Mouse (Mus musculus) CH12.LX (cell line): ENCODE measurements around the gene Ciao2a. TPM values are rescaled to one million over a fixed set of nuclear protein-coding genes. Genes with fewer than 3 reads are reported as not detected.

ENCODE experiments used
- DNase-seq: peaks from one replicate; pipeline ENCODE4 v3.0.0-alpha.2; 2013; ENCODE audit errors: extremely low read depth
- H3K27ac ChIP-seq: 2 replicates; pipeline ENCODE4 v1.5.1; 2012; ENCODE audit warnings: low read depth, mild to moderate bottlenecking, control low read depth, moderate library complexity; ENCODE audit not compliant: insufficient read depth
- H3K27me3 ChIP-seq: replicated peaks from 2 replicates; pipeline ENCODE3; 2012; ENCODE audit warnings: inconsistent platforms
- H3K36me3 ChIP-seq, 2 experiments: replicated peaks in 1 of 2; 2 replicates each; pipeline versions ENCODE3 to v1.6.1; 2012; ENCODE audit warnings: inconsistent platforms in 1 of 2, low read length in 1 of 2, mild to moderate bottlenecking in 1 of 2, mixed read lengths in 1 of 2, moderate library complexity in 1 of 2; ENCODE audit not compliant: control insufficient read depth in 1 of 2, insufficient read depth in 1 of 2
- H3K4me1 ChIP-seq, 2 experiments: 2 replicates each; pipeline ENCODE4 v1.6.1; 2012; ENCODE audit warnings: inconsistent platforms in 1 of 2, moderate library complexity in 1 of 2; ENCODE audit not compliant: insufficient read depth in 2 of 2, control insufficient read depth in 1 of 2
- H3K4me2 ChIP-seq: 2 replicates; pipeline ENCODE4 v1.6.1; 2012; ENCODE audit warnings: low read depth, mild to moderate bottlenecking, control low read depth; ENCODE audit not compliant: poor library complexity, insufficient read depth, severe bottlenecking
- H3K4me3 ChIP-seq, 3 experiments: fragments of 150-350 bp in 1 of 3; sonication (generic) in 1 of 3; replicated peaks in 1 of 3; 2 replicates each; pipeline versions ENCODE3 to v1.5.1; 2011 to 2012; ENCODE audit warnings: low read depth in 2 of 3, low read length in 2 of 3, mild to moderate bottlenecking in 2 of 3, moderate library complexity in 2 of 3, control low read depth in 1 of 3, improper control_type of control experiment in 1 of 3, inconsistent platforms in 1 of 3, mixed read lengths in 1 of 3; ENCODE audit not compliant: poor library complexity in 1 of 3
- H3K79me2 ChIP-seq: replicated peaks from 2 replicates; pipeline ENCODE4 v1.6.1; 2012; ENCODE audit warnings: mild to moderate bottlenecking, moderate library complexity; ENCODE audit not compliant: control insufficient read depth, poor library complexity, insufficient read depth, severe bottlenecking; ENCODE audit errors: extremely low read depth
- H3K9ac ChIP-seq: 2 replicates; pipeline ENCODE4 v1.6.1; 2012; ENCODE audit warnings: low read depth, mild to moderate bottlenecking, control low read depth, moderate library complexity; ENCODE audit not compliant: insufficient read depth
- H3K9me3 ChIP-seq: replicated peaks from 2 replicates; pipeline ENCODE3; 2012; ENCODE audit warnings: low read length, inconsistent platforms, mixed read lengths
- BHLHE40 ChIP-seq: IDR thresholded peaks from 2 replicates; pipeline ENCODE4 v1.6.1; 2011; ENCODE audit warnings: mild to moderate bottlenecking, low read depth, low read length, improper control_type of control experiment
- CHD2 ChIP-seq: IDR thresholded peaks from 2 replicates; pipeline ENCODE4 v1.6.1; 2011; ENCODE audit warnings: low read length, improper control_type of control experiment
- CTCF ChIP-seq, 2 experiments: IDR thresholded peaks in 1 of 2; conservative IDR thresholded peaks in 1 of 2; 2 replicates each; pipeline ENCODE4 v1.5.1; 2011 to 2012; ENCODE audit warnings: low read depth in 2 of 2, low read length in 2 of 2, improper control_type of control experiment in 1 of 2, inconsistent platforms in 1 of 2, mild to moderate bottlenecking in 1 of 2, moderate library complexity in 1 of 2
- ETS1 ChIP-seq: conservative IDR thresholded peaks from 2 replicates; pipeline ENCODE4 v1.6.1; 2012; ENCODE audit warnings: low read depth, mild to moderate bottlenecking, inconsistent platforms, low read length, improper control_type of control experiment, moderate library complexity
- GABPA ChIP-seq: IDR thresholded peaks from 2 replicates; pipeline ENCODE4 v1.6.1; 2012; ENCODE audit warnings: low read depth, low read length, improper control_type of control experiment, inconsistent platforms; ENCODE audit not compliant: insufficient replicate concordance
- JUN ChIP-seq: IDR thresholded peaks from 2 replicates; pipeline ENCODE4 v1.6.1; 2011; ENCODE audit warnings: low read depth, mild to moderate bottlenecking, low read length, improper control_type of control experiment, moderate library complexity; ENCODE audit not compliant: insufficient read depth
- KAT2A ChIP-seq: IDR thresholded peaks from 2 replicates; pipeline ENCODE4 v1.6.1; 2012; ENCODE audit warnings: low read length, improper control_type of control experiment, inconsistent platforms; ENCODE audit not compliant: insufficient replicate concordance
- MAX ChIP-seq: IDR thresholded peaks from 2 replicates; pipeline ENCODE4 v1.6.1; 2011; ENCODE audit warnings: low read length, improper control_type of control experiment
- MYC ChIP-seq: IDR thresholded peaks from 2 replicates; pipeline ENCODE4 v1.6.1; 2011; ENCODE audit warnings: low read depth, mild to moderate bottlenecking, improper control_type of control experiment, low read length
- NELFE ChIP-seq: IDR thresholded peaks from 2 replicates; pipeline ENCODE4 v1.6.1; 2011; ENCODE audit warnings: low read depth, low read length, improper control_type of control experiment
- POLR2AphosphoS2 ChIP-seq: IDR thresholded peaks from 2 replicates; pipeline ENCODE4 v1.6.1; 2011; ENCODE audit warnings: low read depth, low read length, improper control_type of control experiment
- SIN3A ChIP-seq: IDR thresholded peaks from 2 replicates; pipeline ENCODE4 v1.6.1; 2012; ENCODE audit warnings: low read length, improper control_type of control experiment, inconsistent platforms
- SMC3 ChIP-seq: IDR thresholded peaks from 2 replicates; pipeline ENCODE4 v1.6.1; 2011; ENCODE audit warnings: low read depth, low read length, improper control_type of control experiment
- TBP ChIP-seq: conservative IDR thresholded peaks from 2 replicates; pipeline ENCODE4 v1.6.1; 2011; ENCODE audit warnings: low read depth, low read length, improper control_type of control experiment
- TCF12 ChIP-seq: IDR thresholded peaks from 2 replicates; pipeline ENCODE4 v1.6.1; 2014; ENCODE audit warnings: low read depth, mild to moderate bottlenecking, inconsistent platforms, low read length, improper control_type of control experiment
- USF1 ChIP-seq: IDR thresholded peaks from 2 replicates; pipeline ENCODE4 v1.6.1; 2014; ENCODE audit warnings: low read depth, mild to moderate bottlenecking, inconsistent platforms, low read length, improper control_type of control experiment
- USF2 ChIP-seq: conservative IDR thresholded peaks from 2 replicates; pipeline ENCODE4 v1.6.1; 2011; ENCODE audit warnings: low read depth, low read length, improper control_type of control experiment
- ZMIZ1 ChIP-seq: IDR thresholded peaks from 2 replicates; pipeline ENCODE4 v1.6.1; 2012; ENCODE audit warnings: low read depth, mild to moderate bottlenecking, inconsistent platforms, low read length, improper control_type of control experiment
- dilution Hi-C: fragments of 300-500 bp; cut with MboI; formaldehyde crosslinking; loops from 2 replicates; pipeline ENCODE4 v1.14.3; 2020; ENCODE audit warnings: low sequenced_read_pairs; ENCODE audit not compliant: extremely low pct_unique_long_range_greater_than_20kb, extremely low pct_ligation_motif_present
- in situ Hi-C: fragments of 300-500 bp; cut with MboI; formaldehyde crosslinking; loops from 3 replicates; pipeline ENCODE4 v1.14.3; 2019; ENCODE audit warnings: low sequenced_read_pairs, low pct_ligation_motif_present, low pct_unique_long_range_greater_than_20kb, mixed read lengths
- polyA plus RNA-seq: library from polyadenylated mRNA; unstranded; fragments of >175 nt; gene quantifications from 2 replicates; pipeline ENCODE4 v1.2.1, GENCODE M21; 2012; ENCODE audit warnings: low read depth; ENCODE audit not compliant: insufficient read length
- total RNA-seq, 2 experiments: library from RNA; depleted of rRNA; stranded (reverse); fragments of 300-350 nt in 1 of 2; fragments of >200 nt in 1 of 2; gene quantifications; 2 replicates each; pipeline ENCODE4 v1.2.3; 2012 to 2014

The Ciao2a gene
- total and polyA plus RNA-seq, 3 experiments = 144 to 359 (median 197) TPM

- TF ChIP-seq KAT2A = no peak
- no peak for TF ChIP-seq ZMIZ1
- TF ChIP-seq CTCF (conservative IDR thresholded peaks at IDR 0.05 in 1 of 2, IDR thresholded peaks at IDR 0.05 in 1 of 2; ENCODE audit: low read depth in 2 of 2, low read length in 2 of 2) = no peak
- TF ChIP-seq CHD2 = peak; percentile 60
- TF ChIP-seq POLR2AphosphoS2 = no peak
- TF ChIP-seq JUN = peak; percentile 92
- peak; percentile 38 for TF ChIP-seq BHLHE40
- TF ChIP-seq USF2 = no peak
- TF ChIP-seq SMC3 = no peak
Measured at GRCm38 (mm10) chr9:66081999-66082398, 44.4 kb upstream of the Ciao2a start (continued).

GRCm38 (mm10) chr9:66084171-66084570 lies 42.2 kb upstream of the Ciao2a start:
- TF ChIP-seq USF1 (no peak), JUN (no peak), TBP (no peak), GABPA (no peak), NELFE (no peak), SIN3A (no peak), TCF12 (no peak), CHD2 (no peak), MYC (no peak), ETS1 (no peak), MAX (no peak)
- peaks cover 9 to 32% of the 10 kb centered on the region in 2 experiments for H3K4me1 ChIP-seq
- no peaks in the 10 kb centered on the region for H3K79me2 ChIP-seq
- no peak overlapping the region for H3K9ac ChIP-seq
- no peak overlapping the region for H3K4me2 ChIP-seq
- no peak overlapping the region for H3K4me3 ChIP-seq
- H3K9me3 ChIP-seq = no peaks in the 10 kb centered on the region
- H3K27me3 ChIP-seq = no peaks in the 10 kb centered on the region
- in situ Hi-C loops = no loop called here
- no peak for DNase-seq
- dilution Hi-C loops = no loop called here
- no peak overlapping the region for H3K27ac ChIP-seq
- H3K36me3 ChIP-seq = peaks cover 22 to 43% of the 10 kb centered on the region in 2 experiments

GRCm38 (mm10) chr9:66087062-66087461 lies 39.3 kb upstream of the Ciao2a start:
- Histone ChIP-seq H3K4me1 (peaks cover 6 to 18% of the 10 kb centered on the region in 2 experiments), H3K9ac (no peak overlapping the region), H3K27me3 (no peaks in the 10 kb centered on the region), H3K4me2 (no peak overlapping the region), H3K79me2 (no peaks in the 10 kb centered on the region), H3K27ac (no peak overlapping the region), H3K9me3 (no peaks in the 10 kb centered on the region), H3K36me3 (peaks cover 45 to 70% of the 10 kb centered on the region in 2 experiments), H3K4me3 (no peak overlapping the region)
- dilution Hi-C loops = no loop called here
- no peak for DNase-seq
- TF ChIP-seq SIN3A (no peak), JUN (no peak)
- in situ Hi-C loops = no loop called here
